Mouse (Mus musculus): ENCODE results near the gene Bco2. TPM values are rescaled to one million over a fixed set of nuclear protein-coding genes. Genes with fewer than 3 reads are reported as not detected.

The Bco2 gene
- polyA plus RNA-seq, 1 experiment: 3.4 TPM

GRCm38 (mm10) chr9:50565173-50565572, 10.2 kb upstream of the Bco2 start:
- peaks cover 43% of the 10 kb centered on the region for H3K4me1 ChIP-seq (ENCODE audit: control insufficient read depth, insufficient read depth, low read length)
- no peak for TF ChIP-seq CTCF (IDR thresholded peaks at IDR 0.05; ENCODE audit: low read depth, low read length)
- TF ChIP-seq POLR2A (IDR thresholded peaks at IDR 0.05; ENCODE audit: borderline replicate concordance, low read depth, low read length): no peak
- H3K4me3 ChIP-seq (ENCODE audit: insufficient read depth, low read length): no peak overlapping the region
- no peak overlapping the region for H3K27ac ChIP-seq (ENCODE audit: insufficient read depth, low read depth, low read length)

- H3K4me1 ChIP-seq (ENCODE audit: control insufficient read depth, insufficient read depth, low read length): peaks cover 26% of the 10 kb centered on the region
- TF ChIP-seq CTCF (IDR thresholded peaks at IDR 0.05; ENCODE audit: low read depth, low read length) (no peak), POLR2A (IDR thresholded peaks at IDR 0.05; ENCODE audit: borderline replicate concordance, low read depth, low read length) (no peak)
- no peak overlapping the region for H3K4me3 ChIP-seq (ENCODE audit: insufficient read depth, low read length)
- H3K27ac ChIP-seq (ENCODE audit: insufficient read depth, low read depth, low read length): no peak overlapping the region
Measured at GRCm38 (mm10) chr9:50561918-50562360, 7.0 kb upstream of the Bco2 start.

- H3K4me1 ChIP-seq (ENCODE audit: control insufficient read depth, insufficient read depth, low read length): peaks cover 22% of the 10 kb centered on the region
- peak within 1 kb of the TSS; percentile 32; the same call in 1 of the 2 replicates for H3K27ac ChIP-seq (ENCODE audit: insufficient read depth, low read depth, low read length)
- no peak within 1 kb of the TSS for H3K4me3 ChIP-seq (ENCODE audit: insufficient read depth, low read length)
- no peak for TF ChIP-seq CTCF (IDR thresholded peaks at IDR 0.05; ENCODE audit: low read depth, low read length)
- no peak for TF ChIP-seq POLR2A (IDR thresholded peaks at IDR 0.05; ENCODE audit: borderline replicate concordance, low read depth, low read length)
Measured at GRCm38 (mm10) chr9:50561145-50561917, 6.3 kb upstream of the Bco2 start, which contains the start of gene Tex12. Tex12 (minus strand) TSS chr9:50561325.

- Histone ChIP-seq H3K4me3 (ENCODE audit: insufficient read depth, low read length) (peak within 1 kb of the TSS; percentile 55), H3K27ac (ENCODE audit: insufficient read depth, low read depth, low read length) (peak within 1 kb of the TSS; percentile 92), H3K4me1 (ENCODE audit: control insufficient read depth, insufficient read depth, low read length) (peaks cover 30% of the 10 kb centered on the region)
- no peak for TF ChIP-seq POLR2A (IDR thresholded peaks at IDR 0.05; ENCODE audit: borderline replicate concordance, low read depth, low read length)
- TF ChIP-seq CTCF (IDR thresholded peaks at IDR 0.05; ENCODE audit: low read depth, low read length): no peak
Measured at GRCm38 (mm10) chr9:50554241-50555093, 514 bp downstream of the Bco2 start, which contains the start of gene Il18. Il18 (plus strand) TSS chr9:50554827.

GRCm38 (mm10) chr9:50553547-50553946, 1.4 kb downstream of the Bco2 start:
- TF ChIP-seq POLR2A (IDR thresholded peaks at IDR 0.05; ENCODE audit: borderline replicate concordance, low read depth, low read length) (no peak), CTCF (IDR thresholded peaks at IDR 0.05; ENCODE audit: low read depth, low read length) (no peak)
- peak overlapping the region; percentile 27; the same call in 1 of the 2 replicates for H3K4me3 ChIP-seq (ENCODE audit: insufficient read depth, low read length)
- peak overlapping the region; percentile 74 for H3K27ac ChIP-seq (ENCODE audit: insufficient read depth, low read depth, low read length)
- H3K4me1 ChIP-seq (ENCODE audit: control insufficient read depth, insufficient read depth, low read length): peaks cover 30% of the 10 kb centered on the region

- H3K4me1 ChIP-seq (ENCODE audit: control insufficient read depth, insufficient read depth, low read length): peaks cover 38% of the 10 kb centered on the region
Measured at GRCm38 (mm10) chr9:50552206-50552605, 2.8 kb downstream of the Bco2 start.

GRCm38 (mm10) chr9:50548936-50549335, 6.0 kb downstream of the Bco2 start:
- Histone ChIP-seq H3K4me1 (ENCODE audit: control insufficient read depth, insufficient read depth, low read length) (peaks cover 28% of the 10 kb centered on the region), H3K4me3 (ENCODE audit: insufficient read depth, low read length) (no peak overlapping the region), H3K27ac (ENCODE audit: insufficient read depth, low read depth, low read length) (no peak overlapping the region)
- TF ChIP-seq POLR2A (IDR thresholded peaks at IDR 0.05; ENCODE audit: borderline replicate concordance, low read depth, low read length): no peak
- TF ChIP-seq CTCF (IDR thresholded peaks at IDR 0.05; ENCODE audit: low read depth, low read length): no peak

More at GRCm38 (mm10) chr9:50552206-50552605, 2.8 kb downstream of the Bco2 start:
- Histone ChIP-seq H3K27ac (ENCODE audit: insufficient read depth, low read depth, low read length) (peak overlapping the region; percentile 59; the same call in 1 of the 2 replicates), H3K4me3 (ENCODE audit: insufficient read depth, low read length) (no peak overlapping the region)
- TF ChIP-seq POLR2A (IDR thresholded peaks at IDR 0.05; ENCODE audit: borderline replicate concordance, low read depth, low read length): no peak
- TF ChIP-seq CTCF (IDR thresholded peaks at IDR 0.05; ENCODE audit: low read depth, low read length): no peak

GRCm38 (mm10) chr9:50547859-50548478, 7.0 kb downstream of the Bco2 start:
- H3K27ac ChIP-seq (ENCODE audit: insufficient read depth, low read depth, low read length): no peak overlapping the region
- H3K4me3 ChIP-seq (ENCODE audit: insufficient read depth, low read length): no peak overlapping the region
- H3K4me1 ChIP-seq (ENCODE audit: control insufficient read depth, insufficient read depth, low read length): peaks cover 20% of the 10 kb centered on the region
- TF ChIP-seq CTCF (IDR thresholded peaks at IDR 0.05; ENCODE audit: low read depth, low read length): no peak
- TF ChIP-seq POLR2A (IDR thresholded peaks at IDR 0.05; ENCODE audit: borderline replicate concordance, low read depth, low read length): no peak

- Histone ChIP-seq H3K27ac (ENCODE audit: insufficient read depth, low read depth, low read length) (no peak overlapping the region), H3K4me3 (ENCODE audit: insufficient read depth, low read length) (no peak overlapping the region), H3K4me1 (ENCODE audit: control insufficient read depth, insufficient read depth, low read length) (peaks cover 18% of the 10 kb centered on the region)
- no peak for TF ChIP-seq CTCF (IDR thresholded peaks at IDR 0.05; ENCODE audit: low read depth, low read length)
- TF ChIP-seq POLR2A (IDR thresholded peaks at IDR 0.05; ENCODE audit: borderline replicate concordance, low read depth, low read length): no peak
Measured at GRCm38 (mm10) chr9:50542401-50542800, 12.6 kb downstream of the Bco2 start.
